Comparison of ENCODE assay signal across 8 mouse cellular contexts in genomic region chr10:59222271-59223101, GRCm38 (mm10). TPM values are rescaled to one million over a fixed set of nuclear protein-coding genes. Genes with fewer than 3 reads are reported as not detected.
DNase-seq lines count a peak whose midpoint lies in the region; ATAC-seq and TF ChIP-seq lines count a peak whose summit lies in the region.

No protein-coding gene starts in this region.

- H3K27me3 ChIP-seq in embryonic facial prominence, embryonic 14.5 days (replicated peaks; ENCODE audit: control insufficient read depth, insufficient read depth, low read length): no peaks in the 10 kb centered on the region
- H3K27me3 ChIP-seq in heart, embryonic 12.5 days (replicated peaks): no peaks in the 10 kb centered on the region
- no peaks in the 10 kb centered on the region for H3K27me3 ChIP-seq in kidney, embryonic 14.5 days (ENCODE audit: control insufficient read depth, insufficient read depth, low read length)
- H3K27me3 ChIP-seq in liver, embryonic 14.5 days (ENCODE audit: control insufficient read depth, insufficient read depth, low read length): peaks cover 47% of the 10 kb centered on the region
- no peaks in the 10 kb centered on the region for H3K27me3 ChIP-seq in myocyte (ENCODE audit: control insufficient read depth, insufficient read depth, insufficient read length)

- peak overlapping the region; percentile 92 for H3K9ac ChIP-seq in embryonic facial prominence, embryonic 14.5 days (ENCODE audit: low read depth, low read length)
- H3K9ac ChIP-seq in heart, embryonic 12.5 days: peak overlapping the region; percentile 85
- H3K9ac ChIP-seq in kidney, embryonic 14.5 days (ENCODE audit: low read depth, low read length): peak overlapping the region; percentile 93
- H3K9ac ChIP-seq in liver, embryonic 14.5 days (replicated peaks): peak overlapping the region; percentile 28

- H3K4me3 ChIP-seq in embryonic facial prominence, embryonic 14.5 days (ENCODE audit: low read depth, low read length): peak overlapping the region; percentile 85
- peak overlapping the region; percentile 76 for H3K4me3 ChIP-seq in heart, embryonic 12.5 days
- H3K4me3 ChIP-seq in kidney, embryonic 14.5 days (ENCODE audit: low read length): peak overlapping the region; percentile 75
- H3K4me3 ChIP-seq in liver, embryonic 14.5 days (ENCODE audit: insufficient read depth in 1 of 2, low read depth in 2 of 2, low read length in 2 of 2): peak overlapping the region; percentile 62 to 64
- H3K4me3 ChIP-seq in myocyte: peak overlapping the region; percentile 90

- H3K4me1 ChIP-seq in embryonic facial prominence, embryonic 14.5 days (ENCODE audit: control insufficient read depth, insufficient read depth, low read length): peaks cover 21% of the 10 kb centered on the region
- H3K4me1 ChIP-seq in heart, embryonic 12.5 days (replicated peaks): peaks cover 20% of the 10 kb centered on the region
- H3K4me1 ChIP-seq in kidney, embryonic 14.5 days (ENCODE audit: control insufficient read depth, insufficient read depth, low read length): peaks cover 15% of the 10 kb centered on the region; the same call in 1 of the 2 replicates
- no peaks in the 10 kb centered on the region for H3K4me1 ChIP-seq in liver, embryonic 14.5 days (replicated peaks; ENCODE audit: control insufficient read depth in 2 of 2, insufficient read depth in 2 of 2, low read length in 1 of 2)

- TF ChIP-seq EP300 in liver, embryonic 14.5 days (IDR thresholded peaks at IDR 0.05; ENCODE audit: low read depth): no peak

- H3ac ChIP-seq in myocyte (ENCODE audit: control insufficient read depth, insufficient read length): peak overlapping the region; percentile 76

- WGBS in embryonic facial prominence, embryonic 14.5 days: 2% methylated on average over 41 of the region's 49 CpGs
- 1% methylated on average over 49 of the region's 49 CpGs for WGBS in heart, embryonic 12.5 days
- WGBS in kidney, embryonic 14.5 days: 3% methylated on average over 42 of the region's 49 CpGs
- WGBS in liver, embryonic 14.5 days (ENCODE audit: insufficient replicate concordance): 5% methylated on average over 48 of the region's 49 CpGs

- peaks cover 63% of the 10 kb centered on the region for H3K79me2 ChIP-seq in myocyte (ENCODE audit: control insufficient read depth, insufficient read depth)

- no peak for TF ChIP-seq CTCF in liver, embryonic 14.5 days (IDR thresholded peaks at IDR 0.05; ENCODE audit: low read depth)

- H3K36me3 ChIP-seq in embryonic facial prominence, embryonic 14.5 days (ENCODE audit: control insufficient read depth, insufficient read depth, low read length): no peaks in the 10 kb centered on the region
- no peaks in the 10 kb centered on the region for H3K36me3 ChIP-seq in heart, embryonic 12.5 days
- H3K36me3 ChIP-seq in kidney, embryonic 14.5 days (ENCODE audit: control insufficient read depth, insufficient read depth, low read length): no peaks in the 10 kb centered on the region
- no peaks in the 10 kb centered on the region for H3K36me3 ChIP-seq in liver, embryonic 14.5 days (replicated peaks; ENCODE audit: control insufficient read depth, insufficient read depth, low read depth)
- peaks cover 3% of the 10 kb centered on the region for H3K36me3 ChIP-seq in myocyte (ENCODE audit: control insufficient read depth, insufficient read depth)

- H3K9me3 ChIP-seq in embryonic facial prominence, embryonic 14.5 days (ENCODE audit: control insufficient read depth, low read length): no peaks in the 10 kb centered on the region
- no peaks in the 10 kb centered on the region for H3K9me3 ChIP-seq in heart, embryonic 12.5 days (replicated peaks)
- H3K9me3 ChIP-seq in kidney, embryonic 14.5 days (ENCODE audit: control insufficient read depth, low read length): no peaks in the 10 kb centered on the region
- H3K9me3 ChIP-seq in liver, embryonic 14.5 days (ENCODE audit: control insufficient read depth, low read length): no peaks in the 10 kb centered on the region

- peak overlapping the region; percentile 92 for H3K27ac ChIP-seq in embryonic facial prominence, embryonic 14.5 days (replicated peaks; ENCODE audit: low read depth, low read length)
- H3K27ac ChIP-seq in heart, embryonic 12.5 days (ENCODE audit: poor library complexity, severe bottlenecking): peak overlapping the region; percentile 89; the same call in 1 of the 2 replicates
- H3K27ac ChIP-seq in kidney, embryonic 14.5 days (ENCODE audit: low read depth, low read length): peak overlapping the region; percentile 89
- H3K27ac ChIP-seq in liver, embryonic 14.5 days: no peak overlapping the region

- H3K4me2 ChIP-seq in embryonic facial prominence, embryonic 14.5 days (ENCODE audit: low read depth, low read length): peak overlapping the region; percentile 99
- peak overlapping the region; percentile 99 for H3K4me2 ChIP-seq in heart, embryonic 12.5 days
- peak overlapping the region; percentile 99 for H3K4me2 ChIP-seq in kidney, embryonic 14.5 days (replicated peaks; ENCODE audit: low read depth, low read length)
- H3K4me2 ChIP-seq in liver, embryonic 14.5 days (ENCODE audit: low read depth): peak overlapping the region; percentile 80
- H3K4me2 ChIP-seq in myocyte (ENCODE audit: low read depth): peak overlapping the region; percentile 95

- 0 out of 2 replicates have a peak, but pooled peaks have one; percentile 4 for ATAC-seq in embryonic facial prominence, embryonic 14.5 days (ENCODE audit: low read depth)
- peak; percentile 51 for ATAC-seq in heart, embryonic 12.5 days (ENCODE audit: insufficient number of reproducible peaks, low FRiP score)
- ATAC-seq in kidney, embryonic 14.5 days (ENCODE audit: low FRiP score, low TSS enrichment): peak; percentile 51
- ATAC-seq in liver, embryonic 14.5 days (ENCODE audit: insufficient read depth): no peak

- peak; percentile 3 to 7 for DNase-seq in CD8-positive naive resting alpha-beta T cell, adult 2 months (ENCODE audit: low read depth in 2 of 2, low spot score in 2 of 2)
- peak; percentile 74 for DNase-seq in adrenal gland, postnatal 10 days
- peak; percentile 28 for DNase-seq in embryonic facial prominence, embryonic 14.5 days (ENCODE audit: low spot score)
- DNase-seq in liver, embryonic 14.5 days (ENCODE audit: low read depth in 3 of 3, low spot score in 3 of 3): no peak
- peak; percentile 7 to 15 for DNase-seq in thymus, postnatal 10 days (ENCODE audit: low spot score in 2 of 2)

- TF ChIP-seq POLR2A in myocyte (IDR thresholded peaks at IDR 0.05; ENCODE audit: insufficient read length, low read depth): no peak

TF ChIP-seq in myocyte, 11 proteins besides CTCF, POLR2A, EP300 and RAD21:
- TF ChIP-seq MYOG (IDR thresholded peaks at IDR 0.05; ENCODE audit: control insufficient read depth in 1 of 3, insufficient read depth in 1 of 3, insufficient read length in 2 of 3, low read depth in 2 of 3): peak in 1 of 3 experiments; percentile 62
- peak; percentile 59 to 95 (median 93) for TF ChIP-seq MYOD1 (IDR thresholded peaks at IDR 0.05; ENCODE audit: control insufficient read depth in 1 of 3, insufficient read length in 2 of 3, low read depth in 2 of 3)
- no peak for TF ChIP-seq SRF (IDR thresholded peaks at IDR 0.05; ENCODE audit: control insufficient read depth, insufficient read length, low read depth)

RNA-seq across cellular contexts. Expression of gene Sowahc, which starts 0.7 kb away (rescaled TPM):
- total RNA-seq in adrenal gland, postnatal 10 days (2021): 10 to 100 TPM; 20.1 to 22.0 TPM
- polyA plus RNA-seq in embryonic facial prominence, embryonic 14.5 days (2014; fragmentation: Nextera tagmentation; extraction: Ambion mirVana): 9.1 and 10.0 TPM in 2 replicates
- polyA plus RNA-seq in heart, embryonic 12.5 days (2016; fragmentation: Nextera tagmentation; extraction: Ambion mirVana): 4.3 TPM in 2 replicates
- 6.3 and 9.5 TPM in 2 replicates for polyA plus RNA-seq in kidney, embryonic 14.5 days (2014; fragmentation: Nextera tagmentation; extraction: Ambion mirVana)
- polyA plus RNA-seq in liver, embryonic 14.5 days (2012; rRNA removed): 0.73 and 0.95 TPM in 2 replicates
- polyA plus RNA-seq in liver, embryonic 14.5 days (2014; fragmentation: Nextera tagmentation; extraction: Ambion mirVana): 1.1 and 1.4 TPM in 2 replicates
- 1.2 TPM for polyA plus RNA-seq in myocyte (2012; fragmentation: generic; extraction: Trizol)

RNA-seq across cellular contexts. Expression of gene Sept10, which starts 0.8 kb away (rescaled TPM):
- total RNA-seq in adrenal gland, postnatal 10 days (2021): 10 to 100 TPM; 48.4 to 57.3 TPM
- polyA plus RNA-seq in embryonic facial prominence, embryonic 14.5 days (2014; fragmentation: Nextera tagmentation; extraction: Ambion mirVana): 40.5 and 47.1 TPM in 2 replicates
- 35.0 and 35.1 TPM in 2 replicates for polyA plus RNA-seq in heart, embryonic 12.5 days (2016; fragmentation: Nextera tagmentation; extraction: Ambion mirVana)
- 54.4 and 55.8 TPM in 2 replicates for polyA plus RNA-seq in kidney, embryonic 14.5 days (2014; fragmentation: Nextera tagmentation; extraction: Ambion mirVana)
- polyA plus RNA-seq in liver, embryonic 14.5 days (2012; rRNA removed): 5.2 and 8.1 TPM in 2 replicates
- 10.2 and 10.9 TPM in 2 replicates for polyA plus RNA-seq in liver, embryonic 14.5 days (2014; fragmentation: Nextera tagmentation; extraction: Ambion mirVana)
- 16.9 TPM for polyA plus RNA-seq in myocyte (2012; fragmentation: generic; extraction: Trizol)

Comparison
In these comparisons a context has a peak if more than half of its experiments do, and no peak if none do; other contexts are left out.
1. DNase-seq: peak in CD8-positive naive resting alpha-beta T cell, adult 2 months (2 of 2), adrenal gland, postnatal 10 days (single experiment), embryonic facial prominence, embryonic 14.5 days (single experiment) and thymus, postnatal 10 days (2 of 2); none in liver, embryonic 14.5 days (0 of 3).
2. H3K9ac ChIP-seq: peak in every context shown above with its lines; median percentile 93 in kidney, embryonic 14.5 days; 92 in embryonic facial prominence, embryonic 14.5 days; 85 in heart, embryonic 12.5 days; 28 in liver, embryonic 14.5 days.
3. Peak in every context shown above with its lines, with median percentiles within 50 percentile points of each other: H3K4me2 ChIP-seq and H3K4me3 ChIP-seq.